Mouse (Mus musculus) embryo, embryonic 9.5 days (tissue): ENCODE results near the gene Ifngr1.

ENCODE experiments used
- DNase-seq: peaks from one replicate; pipeline ENCODE4 v3.0.0-alpha.2; 2017; ENCODE audit errors: extremely low spot score

The Ifngr1 gene

DNA sequence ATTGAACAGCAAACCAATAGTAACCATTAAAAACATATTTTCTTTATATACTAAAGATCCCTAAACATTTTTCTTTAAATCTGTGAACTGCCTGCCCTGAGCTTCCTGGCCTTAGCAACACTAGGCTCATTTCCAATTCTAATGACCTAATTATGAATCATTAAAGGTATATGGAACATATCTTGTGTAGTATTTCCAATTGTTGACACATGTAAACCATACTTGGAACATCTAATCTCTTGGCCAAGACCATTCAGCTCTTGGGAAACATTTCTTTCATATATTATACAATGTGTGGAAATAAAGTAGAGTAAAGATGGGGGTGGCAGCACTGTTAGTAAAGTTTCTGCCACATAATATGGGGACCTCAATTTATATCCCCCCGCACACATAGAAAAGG lies 47.9 kb downstream of the Ifngr1 start:
- no peak for DNase-seq

DNA sequence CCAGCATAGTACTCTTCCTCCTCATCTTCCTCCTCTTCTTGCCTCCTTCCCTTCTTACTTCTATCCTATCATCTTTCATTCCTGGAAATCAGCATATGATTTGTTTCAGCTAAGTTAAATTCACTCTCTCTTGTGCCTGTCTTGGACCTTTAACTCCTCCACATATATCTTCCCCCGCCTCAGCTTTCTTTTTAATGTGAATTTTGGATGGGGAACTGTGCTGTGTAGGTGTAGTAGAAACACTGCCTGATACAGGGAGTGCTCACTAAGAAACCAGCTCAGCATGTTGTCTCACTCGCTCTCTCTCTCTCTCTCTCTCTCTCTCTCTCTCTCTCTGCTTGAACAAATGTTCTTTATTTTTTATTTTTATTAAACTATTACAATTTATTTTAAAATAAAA lies 53.4 kb downstream of the Ifngr1 start:
- no peak for DNase-seq

DNA sequence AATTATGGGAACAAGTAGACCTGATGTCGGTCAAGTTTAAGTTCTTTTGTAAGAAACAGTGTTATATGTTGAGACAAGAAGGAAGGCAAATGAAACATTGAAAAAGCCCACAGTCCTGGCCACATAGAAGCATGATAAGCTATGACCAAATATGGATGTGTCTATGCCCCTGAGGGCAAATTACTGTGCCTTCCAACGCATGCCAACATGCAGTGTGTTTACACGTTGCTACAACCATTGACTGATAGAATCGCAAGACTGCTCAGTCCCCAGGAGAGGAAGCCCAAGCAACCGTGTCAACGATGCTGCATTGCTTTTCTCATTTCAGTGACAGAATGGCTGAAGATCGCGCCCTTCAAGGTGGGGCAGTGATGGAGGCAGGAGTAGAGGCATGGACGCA lies 65.7 kb downstream of the Ifngr1 start:
- DNase-seq: no peak
